Mouse (Mus musculus) olfactory bulb, adult 2 months (tissue): ENCODE data around the gene Hyal3.

Source experiments
- CTCF ChIP-seq: fragments of 200-500 bp; IDR thresholded peaks from 2 replicates; pipeline ENCODE4 v1.5.1; 2012; ENCODE audit warnings: low read depth, mild to moderate bottlenecking, low read length, moderate library complexity; ENCODE audit not compliant: insufficient read depth
- POLR2A ChIP-seq: fragments of 200-500 bp; IDR thresholded peaks from 2 replicates; pipeline ENCODE4 v1.6.1; 2012; ENCODE audit warnings: mild to moderate bottlenecking, low read depth, low read length, moderate library complexity; ENCODE audit not compliant: insufficient read depth

DNA sequence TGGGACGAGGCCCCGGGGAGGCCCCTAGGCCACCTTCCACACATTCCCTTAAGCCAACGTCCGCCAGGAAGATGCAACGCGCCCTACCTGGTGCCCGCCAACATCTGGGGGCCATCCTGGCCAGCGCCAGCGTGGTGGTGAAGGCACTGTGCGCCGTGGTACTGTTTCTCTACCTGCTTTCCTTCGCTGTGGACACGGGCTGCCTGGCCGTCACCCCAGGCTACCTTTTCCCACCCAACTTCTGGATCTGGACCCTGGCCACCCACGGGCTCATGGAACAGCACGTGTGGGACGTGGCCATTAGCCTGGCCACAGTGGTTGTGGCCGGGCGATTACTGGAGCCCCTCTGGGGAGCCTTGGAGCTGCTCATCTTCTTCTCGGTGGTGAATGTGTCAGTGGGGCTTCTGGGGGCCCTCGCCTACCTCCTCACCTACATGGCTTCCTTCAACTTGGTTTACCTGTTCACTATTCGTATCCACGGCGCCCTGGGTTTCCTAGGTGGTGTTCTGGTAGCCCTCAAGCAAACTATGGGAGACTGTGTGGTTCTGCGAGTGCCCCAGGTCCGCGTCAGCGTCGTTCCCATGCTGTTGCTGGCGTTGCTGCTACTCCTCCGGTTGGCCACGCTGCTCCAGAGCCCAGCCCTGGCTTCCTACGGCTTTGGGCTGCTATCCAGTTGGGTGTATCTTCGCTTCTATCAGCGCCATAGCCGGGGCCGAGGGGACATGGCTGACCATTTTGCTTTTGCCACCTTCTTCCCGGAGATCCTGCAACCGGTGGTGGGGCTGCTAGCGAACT lies 46.0 kb upstream of the Hyal3 start:
- TF ChIP-seq CTCF = no peak
- TF ChIP-seq POLR2A = no peak
